Mouse (Mus musculus) Patski (cell line): ENCODE measurements around the gene Gramd1c. TPM values are rescaled to one million over a fixed set of nuclear protein-coding genes. Genes with fewer than 3 reads are reported as not detected.

Experiments used
- ATAC-seq: fragments of 100-300 bp; one replicate; pipeline ENCODE4 v1.8.0; 2021
- CTCF ChIA-PET: fragments of 350-600 bp; sonication (Branson Sonifier 250); formaldehyde crosslinking; loops from one replicate; lab custom pipeline; 2022; ENCODE audit warnings: inconsistent platforms; lab: Charles Lee
- POLR2A ChIA-PET: fragments of 350-600 bp; sonication (Branson Sonifier 250); formaldehyde crosslinking; loops from one replicate; lab custom pipeline; 2022; ENCODE audit warnings: antibody characterized with exemption, inconsistent platforms; lab: Charles Lee
- DNase-seq: peaks from one replicate; pipeline ENCODE4 v3.0.0-alpha.2; 2011; ENCODE audit warnings: low read depth, low spot score
- H3K27me3 ChIP-seq: fragments of 371-371 bp; one replicate; pipeline ENCODE4 v1.5.1; 2021
- CTCF ChIP-seq: fragments of 100-300 bp; IDR thresholded peaks from one replicate; pipeline ENCODE4 v1.5.1; 2021
- in situ Hi-C: fragments of 300-500 bp; cut with MboI; formaldehyde crosslinking; loops from 3 replicates; pipeline ENCODE4 v1.11.1; 2018; ENCODE audit warnings: low pct_unique_long_range_greater_than_20kb, mixed read lengths
- polyA plus RNA-seq: library from polyadenylated mRNA; unstranded; gene quantifications from one replicate; pipeline ENCODE4 v1.2.3, GENCODE M21; 2021

Gene Gramd1c
- polyA plus RNA-seq, 1 experiment from 2014 or later = 2.7 TPM

- CTCF ChIA-PET = no interaction called here
- ATAC-seq (no peak), DNase-seq (no peak)
- TF ChIP-seq CTCF = no peak
- in situ Hi-C loops = no loop called here
- POLR2A ChIA-PET = no interaction called here
- H3K27me3 ChIP-seq = no peaks in the 10 kb centered on the region
These were observed 68.5 kb downstream of the Gramd1c start for GRCm38 (mm10) chr16:43994623-43995022.

GRCm38 (mm10) chr16:43986299-43986698 lies 76.8 kb downstream of the Gramd1c start:
- in situ Hi-C loops = no loop called here
- CTCF ChIA-PET = interaction anchor here (1.8 kb wide), 1 partner anchor 42 kb away, joined by 4 read pairs; no protein-coding TSS in a partner anchor
- H3K27me3 ChIP-seq = peaks cover 5% of the 10 kb centered on the region
- DNase-seq (no peak), ATAC-seq (no peak)
- no peak for TF ChIP-seq CTCF
- POLR2A ChIA-PET = no interaction called here

GRCm38 (mm10) chr16:43980110-43980609 lies 83.0 kb downstream of the Gramd1c start:
- ChIA-PET POLR2A (no interaction called here), CTCF (no interaction called here)
- H3K27me3 ChIP-seq = peaks cover 14% of the 10 kb centered on the region
- no peak for ATAC-seq
- in situ Hi-C loops = no loop called here
- no peak for DNase-seq
- TF ChIP-seq CTCF = no peak

GRCm38 (mm10) chr16:43979328-43980109 lies 83.6 kb downstream of the Gramd1c start, which contains the start of gene Zdhhc23:
Gene Zdhhc23 (minus strand): TSS chr16:43979791.
- peaks cover 14% of the 10 kb centered on the region for H3K27me3 ChIP-seq
- CTCF ChIA-PET = no interaction called here
- ATAC-seq (peak; percentile 63), DNase-seq (no peak)
- POLR2A ChIA-PET = no interaction called here
- TF ChIP-seq CTCF = no peak
- in situ Hi-C loops = no loop called here

GRCm38 (mm10) chr16:43979010-43979327 lies 84.2 kb downstream of the Gramd1c start:
- no peak for ATAC-seq
- in situ Hi-C loops = no loop called here
- DNase-seq = no peak
- ChIA-PET CTCF (no interaction called here), POLR2A (no interaction called here)
- TF ChIP-seq CTCF = no peak
- H3K27me3 ChIP-seq = peaks cover 14% of the 10 kb centered on the region

GRCm38 (mm10) chr16:43973606-43974220 lies 89.4 kb downstream of the Gramd1c start:
- DNase-seq (no peak), ATAC-seq (no peak)
- TF ChIP-seq CTCF = no peak
- in situ Hi-C loops = no loop called here
- peaks cover under 1% of the 10 kb centered on the region for H3K27me3 ChIP-seq
- POLR2A ChIA-PET = no interaction called here
- CTCF ChIA-PET = no interaction called here

- DNase-seq (no peak), ATAC-seq (no peak)
- ChIA-PET POLR2A (no interaction called here), CTCF (no interaction called here)
- TF ChIP-seq CTCF = no peak
- in situ Hi-C loops = no loop called here
- no peaks in the 10 kb centered on the region for H3K27me3 ChIP-seq
These were observed 90.0 kb downstream of the Gramd1c start for GRCm38 (mm10) chr16:43973147-43973546.

GRCm38 (mm10) chr16:43972391-43972790 lies 90.8 kb downstream of the Gramd1c start:
- in situ Hi-C loops = no loop called here

GRCm38 (mm10) chr16:43971741-43972140 lies 91.4 kb downstream of the Gramd1c start:
- ATAC-seq = no peak
- no peak for TF ChIP-seq CTCF
- POLR2A ChIA-PET = no interaction called here

More at GRCm38 (mm10) chr16:43972391-43972790, 90.8 kb downstream of the Gramd1c start:
- ATAC-seq (no peak), DNase-seq (no peak)
- no peak for TF ChIP-seq CTCF
- POLR2A ChIA-PET = no interaction called here
- H3K27me3 ChIP-seq = no peaks in the 10 kb centered on the region
- CTCF ChIA-PET = no interaction called here

GRCm38 (mm10) chr16:43971189-43971588 lies 92.0 kb downstream of the Gramd1c start:
- CTCF ChIA-PET = no interaction called here
- no peak for TF ChIP-seq CTCF
- POLR2A ChIA-PET = no interaction called here
- in situ Hi-C loops = no loop called here
- DNase-seq (no peak), ATAC-seq (no peak)
- H3K27me3 ChIP-seq = no peaks in the 10 kb centered on the region

More at GRCm38 (mm10) chr16:43971741-43972140, 91.4 kb downstream of the Gramd1c start:
- in situ Hi-C loops = no loop called here
- CTCF ChIA-PET = no interaction called here
- no peaks in the 10 kb centered on the region for H3K27me3 ChIP-seq
- DNase-seq = no peak

- POLR2A ChIA-PET = no interaction called here
- ATAC-seq (no peak), DNase-seq (no peak)
- in situ Hi-C loops = no loop called here
- CTCF ChIA-PET = no interaction called here
- no peak for TF ChIP-seq CTCF
- no peaks in the 10 kb centered on the region for H3K27me3 ChIP-seq
These were observed 92.7 kb downstream of the Gramd1c start for GRCm38 (mm10) chr16:43970426-43970825.
